Mouse (Mus musculus) testis, adult 2 months (tissue): ENCODE results near the gene Erich6. TPM values are rescaled to one million over a fixed set of nuclear protein-coding genes. Genes with fewer than 3 reads are reported as not detected.

Experiments
- H3K27ac ChIP-seq: fragments of 200-500 bp; 2 replicates; pipeline ENCODE4 v1.5.1; 2012; ENCODE audit warnings: low read depth, low read length; ENCODE audit not compliant: control insufficient read depth, insufficient read depth
- H3K27me3 ChIP-seq: fragments of 200-500 bp; 2 replicates; pipeline ENCODE4 v1.6.1; 2012; ENCODE audit warnings: mild to moderate bottlenecking, low read length, moderate library complexity; ENCODE audit not compliant: control insufficient read depth, insufficient read depth
- H3K36me3 ChIP-seq: fragments of 200-500 bp; 2 replicates; pipeline ENCODE4 v1.6.1; 2012; ENCODE audit warnings: mild to moderate bottlenecking, low read length; ENCODE audit not compliant: control insufficient read depth, insufficient read depth
- H3K4me1 ChIP-seq: fragments of 200-500 bp; 2 replicates; pipeline ENCODE4 v1.6.1; 2012; ENCODE audit warnings: low read length; ENCODE audit not compliant: control insufficient read depth, insufficient read depth
- H3K4me3 ChIP-seq: fragments of 200-500 bp; 2 replicates; pipeline ENCODE4 v1.5.1; 2012; ENCODE audit warnings: low read depth, mild to moderate bottlenecking, low read length, moderate library complexity, mixed read lengths; ENCODE audit not compliant: control insufficient read depth
- CTCF ChIP-seq: fragments of 200-500 bp; IDR thresholded peaks from 2 replicates; pipeline ENCODE4 v1.5.1; 2012; ENCODE audit warnings: low read depth, mild to moderate bottlenecking, inconsistent platforms, low read length, moderate library complexity; ENCODE audit not compliant: control insufficient read depth, insufficient read depth, insufficient replicate concordance
- POLR2A ChIP-seq: fragments of 200-500 bp; IDR thresholded peaks from 2 replicates; pipeline ENCODE4 v1.6.1; 2012; ENCODE audit warnings: low read depth, mild to moderate bottlenecking, inconsistent platforms, low read length, moderate library complexity; ENCODE audit not compliant: control insufficient read depth
- polyA plus RNA-seq: library from polyadenylated mRNA; depleted of rRNA; stranded (reverse); fragments of >200 nt; gene quantifications from 2 replicates; pipeline ENCODE4 v1.2.3, GENCODE M21; 2012; rRNA removed

Gene Erich6
- 42.8 and 45.1 TPM in 2 replicates for polyA plus RNA-seq

- no peak within 1 kb of the TSS for H3K27ac ChIP-seq
- TF ChIP-seq CTCF: no peak
- TF ChIP-seq POLR2A: peak; percentile 42; the same call in 1 of the 2 replicates
These were observed at the start of gene Erich6 for GRCm38 (mm10) chr3:58636406-58637295. Gene Erich6, minus strand, starts transcription at chr3:58637207.

GRCm38 (mm10) chr3:58686206-58686921, 49.4 kb upstream of the Erich6 start:
- TF ChIP-seq POLR2A (no peak), CTCF (no peak)
- Histone ChIP-seq H3K27ac (no peak overlapping the region), H3K4me1 (peaks cover 15% of the 10 kb centered on the region), H3K36me3 (no peaks in the 10 kb centered on the region), H3K27me3 (no peaks in the 10 kb centered on the region), H3K4me3 (peak overlapping the region; percentile 70)

More at GRCm38 (mm10) chr3:58636406-58637295, at the start of gene Erich6:
- peaks cover 4% of the 10 kb centered on the region; the same call in 1 of the 2 replicates for H3K4me1 ChIP-seq
- H3K36me3 ChIP-seq: no peaks in the 10 kb centered on the region
- H3K4me3 ChIP-seq: peak within 1 kb of the TSS; percentile 83
- no peaks in the 10 kb centered on the region for H3K27me3 ChIP-seq

- no peaks in the 10 kb centered on the region for H3K27me3 ChIP-seq
- H3K36me3 ChIP-seq: no peaks in the 10 kb centered on the region
- peak overlapping the region; percentile 49; the same call in 1 of the 2 replicates for H3K4me3 ChIP-seq
- peaks cover 7% of the 10 kb centered on the region for H3K4me1 ChIP-seq
- H3K27ac ChIP-seq: no peak overlapping the region
- TF ChIP-seq POLR2A (no peak), CTCF (no peak)
These were observed 48.4 kb upstream of the Erich6 start for GRCm38 (mm10) chr3:58685396-58685795.

GRCm38 (mm10) chr3:58683346-58683745, 46.3 kb upstream of the Erich6 start:
- Histone ChIP-seq H3K27ac (no peak overlapping the region), H3K4me1 (peaks cover 8% of the 10 kb centered on the region; the same call in 1 of the 2 replicates), H3K4me3 (peak overlapping the region; percentile 46), H3K27me3 (no peaks in the 10 kb centered on the region), H3K36me3 (no peaks in the 10 kb centered on the region)
- TF ChIP-seq CTCF (no peak), POLR2A (no peak)

- TF ChIP-seq POLR2A (no peak), CTCF (no peak)
- Histone ChIP-seq H3K4me3 (no peak overlapping the region), H3K27me3 (no peaks in the 10 kb centered on the region), H3K4me1 (peaks cover 8% of the 10 kb centered on the region; the same call in 1 of the 2 replicates), H3K27ac (no peak overlapping the region), H3K36me3 (no peaks in the 10 kb centered on the region)
These were observed 45.3 kb upstream of the Erich6 start for GRCm38 (mm10) chr3:58682336-58682735.

GRCm38 (mm10) chr3:58681831-58682230, 44.8 kb upstream of the Erich6 start:
- no peaks in the 10 kb centered on the region for H3K27me3 ChIP-seq
- no peaks in the 10 kb centered on the region for H3K36me3 ChIP-seq
- TF ChIP-seq CTCF: no peak
- no peak overlapping the region for H3K27ac ChIP-seq
- H3K4me1 ChIP-seq: peaks cover 8% of the 10 kb centered on the region; the same call in 1 of the 2 replicates
- H3K4me3 ChIP-seq: no peak overlapping the region
